Mouse (Mus musculus): ENCODE results near the gene Fcrl6.

Gene Fcrl6

GRCm38 (mm10) chr1:172602326-172602725, at the start of gene Fcrl6:
Fcrl6 (minus strand) TSS chr1:172602551.
- no peak for DNase-seq

GRCm38 (mm10) chr1:172651288-172651987, 49.1 kb upstream of the Fcrl6 start:
- DNase-seq = no peak

DNA sequence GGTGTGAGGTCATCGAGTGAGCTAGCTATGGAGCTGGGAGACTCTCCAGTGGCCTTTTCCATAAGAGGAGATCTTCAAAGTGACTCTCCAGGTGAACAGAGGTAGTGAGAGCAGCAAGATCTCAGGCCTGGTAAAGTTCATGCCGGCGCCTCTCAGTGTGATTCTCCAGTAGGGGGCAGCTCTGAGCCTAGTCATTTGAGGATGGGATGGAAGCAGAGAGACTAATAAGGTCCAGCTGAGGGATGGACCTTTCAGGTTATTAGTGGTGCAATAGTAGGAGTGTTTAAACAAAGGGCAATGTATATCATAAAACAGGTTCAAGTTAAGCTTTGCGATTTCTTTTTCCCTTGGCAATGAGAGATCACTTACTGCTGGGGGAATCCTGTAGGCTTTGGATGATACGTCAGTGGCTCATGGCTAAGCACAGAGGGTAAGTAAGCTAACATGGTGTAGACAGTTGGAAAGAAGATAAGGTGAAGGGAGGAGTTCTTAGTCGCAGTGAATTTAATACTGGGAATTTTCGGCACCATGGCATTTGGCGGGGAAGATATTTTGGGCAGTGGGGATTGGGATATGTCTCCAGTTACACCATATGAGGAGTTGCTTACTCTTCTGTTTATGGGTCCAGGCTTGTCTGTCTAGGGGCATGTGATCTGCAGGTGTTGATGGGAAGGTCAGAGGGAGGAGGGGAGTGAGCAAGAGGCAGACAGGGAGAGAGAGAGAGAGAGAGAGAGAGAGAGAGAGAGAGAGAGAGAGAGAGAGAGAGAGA, 48.4 kb upstream of the Fcrl6 start:
- DNase-seq = peak; percentile 21

DNA sequence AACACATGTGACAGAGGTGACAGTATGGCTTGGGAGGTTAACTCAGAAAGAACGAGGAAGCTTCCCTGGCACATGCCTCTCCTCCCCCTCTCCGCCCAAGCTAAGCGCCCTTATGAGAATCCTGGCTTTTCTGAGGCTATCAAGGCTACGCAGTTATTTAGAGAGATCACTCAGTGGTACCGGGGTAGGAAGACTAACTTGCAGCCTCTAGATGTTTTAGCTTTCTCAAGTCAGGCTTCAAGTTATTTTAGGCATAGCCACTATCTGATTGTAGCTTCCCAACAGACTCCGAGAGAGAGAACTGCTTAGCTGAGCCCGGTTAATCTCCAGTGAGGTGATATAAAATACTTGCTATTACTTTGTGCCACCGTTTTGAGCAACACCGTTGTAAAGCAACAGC, 47.0 kb upstream of the Fcrl6 start:
- DNase-seq = no peak

GRCm38 (mm10) chr1:172647236-172647635, 44.9 kb upstream of the Fcrl6 start:
- no peak for DNase-seq

DNA sequence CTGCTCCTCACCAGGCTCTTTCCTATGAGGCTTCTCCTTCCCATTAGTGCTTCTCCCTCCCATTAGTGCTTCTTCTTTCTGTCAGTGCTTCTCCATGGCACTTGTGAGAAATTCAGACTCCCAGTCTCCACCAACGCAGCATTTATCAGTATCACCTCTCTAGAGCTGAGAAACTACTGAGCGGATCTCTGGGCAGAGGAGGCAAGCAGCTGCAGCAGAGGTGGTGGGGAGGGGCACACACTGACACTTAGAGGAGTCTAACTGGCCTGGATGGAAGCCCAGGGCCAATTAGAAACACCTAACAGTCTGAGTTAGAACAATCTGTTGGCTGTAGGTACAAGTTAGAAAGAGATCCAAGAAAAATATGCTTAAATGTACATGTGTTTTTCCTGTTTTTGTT, 36.4 kb upstream of the Fcrl6 start:
- peak; percentile 35 for DNase-seq

GRCm38 (mm10) chr1:172637801-172638200, 35.5 kb upstream of the Fcrl6 start:
- DNase-seq = no peak

DNA sequence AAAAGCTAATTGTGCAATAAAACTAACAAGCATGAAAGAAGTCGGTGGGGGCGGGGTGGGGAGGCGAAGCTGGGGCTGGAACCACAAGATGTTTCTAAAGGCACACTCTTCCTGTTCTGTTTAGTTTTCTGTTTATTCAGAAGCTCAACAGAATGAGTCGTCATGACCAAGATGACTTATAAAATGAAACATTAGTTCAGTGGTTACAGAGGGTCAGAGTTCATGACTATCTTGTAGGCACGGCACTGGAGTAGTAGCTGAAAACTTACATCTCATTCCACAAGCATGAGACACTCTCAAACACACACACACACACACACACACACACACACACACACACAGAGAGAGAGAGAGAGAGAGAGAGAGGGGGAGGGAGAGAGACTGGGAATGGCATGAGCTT, 33.9 kb upstream of the Fcrl6 start:
- DNase-seq = no peak

DNA sequence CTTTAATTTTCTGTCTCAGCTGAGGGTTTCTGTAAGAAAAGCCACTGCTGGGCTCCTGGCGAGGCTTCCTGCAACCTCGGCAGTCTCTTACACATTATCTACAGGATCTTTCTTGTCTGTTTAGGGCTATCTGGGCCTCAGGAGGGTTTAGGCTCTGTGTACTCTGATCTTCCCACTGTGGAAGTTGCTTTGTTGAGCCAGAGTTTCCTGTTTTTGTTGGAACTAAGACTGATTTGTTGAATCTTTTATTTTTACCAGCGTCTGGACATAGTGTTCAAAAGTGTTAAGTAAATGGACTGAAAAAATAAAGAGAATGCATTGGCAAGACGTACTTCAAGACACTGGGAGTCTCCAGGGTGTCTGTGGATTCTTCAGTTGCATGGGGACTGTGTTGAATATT, 32.9 kb upstream of the Fcrl6 start:
- no peak for DNase-seq

- DNase-seq = no peak
Observed at GRCm38 (mm10) chr1:172634136-172634535, 31.8 kb upstream of the Fcrl6 start.

DNA sequence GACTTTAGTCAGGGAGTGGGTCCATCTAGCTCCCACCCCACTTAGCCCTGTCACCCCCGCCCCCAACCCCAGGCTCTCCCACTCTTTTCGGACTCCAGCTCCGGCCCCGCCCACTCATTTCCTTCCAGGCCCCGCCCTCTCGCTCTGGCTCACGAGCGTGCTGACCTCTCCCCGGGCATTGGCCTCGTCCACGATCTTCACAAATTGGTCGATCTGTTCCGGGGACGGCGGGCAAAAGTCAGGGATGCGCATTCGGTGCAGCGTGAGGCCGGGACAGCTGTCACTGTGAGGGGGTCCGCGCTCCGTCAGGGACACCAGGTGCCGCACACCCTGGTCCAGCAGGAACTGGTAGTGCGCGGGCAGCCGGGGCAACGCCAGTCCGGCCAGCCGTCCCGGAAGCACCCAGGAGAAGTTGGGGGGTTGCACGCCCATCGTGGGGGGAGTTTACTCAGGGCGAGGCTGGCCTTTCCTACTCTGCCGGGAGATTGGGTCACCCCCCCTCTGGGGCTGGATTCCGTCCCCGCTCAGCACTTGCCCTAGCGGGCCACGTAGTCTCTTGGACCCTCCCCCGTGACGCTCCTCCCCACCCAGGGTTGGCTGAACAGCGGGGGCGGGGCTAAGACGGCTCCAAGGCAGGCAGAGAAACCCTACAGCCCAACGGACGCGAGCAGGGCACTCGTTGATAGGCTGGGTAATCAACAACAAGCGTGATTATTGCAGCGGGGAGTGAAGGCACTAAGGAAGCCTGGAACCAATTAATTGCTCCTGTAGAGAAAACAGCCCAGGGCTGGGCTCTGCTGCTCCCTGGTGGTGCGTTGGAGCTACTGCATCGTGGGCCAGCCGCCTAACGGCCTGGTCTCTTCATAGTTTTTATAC, 30.3 kb upstream of the Fcrl6 start, which contains the start of gene Dusp23:
Gene Dusp23, minus strand, starts transcription at position 512 of the 876 bp plus-strand sequence.
- DNase-seq = peak; percentile 98

DNA sequence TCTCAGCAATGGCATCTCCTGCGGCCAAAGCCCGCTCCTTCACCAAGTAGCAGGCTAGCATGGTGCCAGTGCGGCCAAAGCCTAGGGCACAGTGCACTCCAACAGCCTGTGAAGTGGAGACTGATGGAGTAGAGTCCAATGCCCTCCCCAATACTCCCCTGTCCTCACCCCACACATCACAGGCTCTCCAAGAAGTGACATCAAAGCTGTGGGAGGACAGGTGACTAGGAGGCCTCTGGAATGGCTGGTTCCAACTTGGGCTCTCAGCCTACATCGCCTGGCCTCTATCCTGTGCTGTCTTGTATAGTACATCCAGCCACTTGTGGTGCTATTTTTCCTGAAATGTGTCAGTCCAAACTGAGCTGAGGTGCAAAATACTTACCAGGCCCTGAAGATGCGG, 29.4 kb upstream of the Fcrl6 start:
- no peak for DNase-seq

DNA sequence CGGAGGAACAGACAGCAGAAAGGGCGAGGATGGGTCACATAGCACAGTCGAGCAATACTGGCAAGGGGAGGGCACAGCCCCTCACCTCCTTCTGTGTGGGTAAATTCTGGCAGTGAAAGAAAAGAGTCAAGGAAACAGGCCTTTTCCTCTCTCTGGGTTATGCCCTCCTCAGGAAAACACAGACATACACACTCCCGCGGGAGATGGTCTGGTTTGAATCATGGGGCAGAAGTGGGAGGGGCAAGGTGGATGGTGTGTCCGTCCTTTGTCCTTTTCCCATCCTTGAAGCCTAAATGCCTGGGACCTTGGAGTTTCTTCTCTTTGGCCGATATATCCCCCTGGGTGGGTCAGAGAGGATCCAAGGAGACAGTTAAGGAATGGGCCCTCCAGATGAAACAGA, 27.5 kb upstream of the Fcrl6 start:
- no peak for DNase-seq

- no peak for DNase-seq
Observed at GRCm38 (mm10) chr1:172626306-172626705, 24.0 kb upstream of the Fcrl6 start.

DNA sequence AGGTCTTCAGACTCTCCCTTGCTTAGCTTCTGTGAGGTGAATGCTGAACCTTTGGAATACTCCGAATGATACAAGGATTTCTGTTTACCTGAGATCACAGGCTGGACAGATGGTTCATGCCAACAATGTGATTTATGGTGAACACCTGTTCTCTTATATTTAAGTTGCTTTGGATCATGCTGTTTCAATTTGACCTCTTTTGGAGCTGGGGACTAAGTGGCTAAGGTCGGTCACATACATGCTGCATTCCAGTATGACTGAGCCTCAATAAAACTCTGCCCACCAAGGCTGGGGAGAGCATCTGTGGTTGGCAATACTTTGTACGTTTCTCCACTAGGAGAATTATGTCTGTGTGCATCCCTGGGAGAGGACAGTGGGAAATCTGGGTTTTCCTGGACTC, 21.7 kb upstream of the Fcrl6 start:
- no peak for DNase-seq

GRCm38 (mm10) chr1:172623599-172623998, 21.2 kb upstream of the Fcrl6 start:
- DNase-seq = no peak

GRCm38 (mm10) chr1:172619235-172619634, 16.9 kb upstream of the Fcrl6 start:
- peak; percentile 81 for DNase-seq

- DNase-seq = no peak
Observed at GRCm38 (mm10) chr1:172618141-172618540, 15.8 kb upstream of the Fcrl6 start.

GRCm38 (mm10) chr1:172617365-172618076, 15.2 kb upstream of the Fcrl6 start:
- no peak for DNase-seq

DNA sequence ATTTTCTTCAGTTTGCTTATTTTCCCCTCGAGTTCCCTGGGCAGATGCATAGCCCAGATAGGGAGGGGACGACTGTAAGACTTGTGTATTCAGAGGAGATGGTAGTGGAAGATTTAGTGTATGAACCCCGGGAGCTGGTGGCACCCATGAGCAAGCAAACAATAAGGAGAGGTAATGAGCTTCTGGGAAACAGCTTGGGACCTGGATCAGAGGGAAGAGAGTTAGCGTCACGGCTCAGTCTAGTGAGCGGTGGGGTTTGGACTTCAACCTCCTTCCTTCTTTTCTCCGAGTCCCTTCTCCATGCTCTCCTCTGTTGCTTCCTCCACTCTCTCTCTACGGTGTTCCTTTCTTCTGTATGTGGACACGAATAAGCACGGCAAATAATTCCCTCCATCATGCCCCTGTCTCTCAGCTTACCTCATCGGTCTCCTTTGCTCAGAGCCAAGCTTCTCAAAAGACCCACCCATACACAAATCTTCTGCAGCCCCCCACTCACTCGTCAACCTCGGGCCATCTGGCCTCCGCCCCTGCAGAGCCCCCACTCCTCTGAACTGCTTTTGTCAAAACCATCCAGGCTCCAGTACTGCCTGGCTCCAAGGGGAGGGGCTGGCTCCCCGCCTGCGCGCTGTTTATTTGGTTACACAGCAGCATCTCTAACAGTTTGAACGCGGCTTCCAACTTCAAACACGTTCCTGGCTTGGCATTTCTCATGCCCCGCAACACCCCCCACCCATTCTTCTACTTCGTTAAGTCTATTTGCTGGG, 14.4 kb upstream of the Fcrl6 start:
- no peak for DNase-seq

GRCm38 (mm10) chr1:172615412-172615811, 13.1 kb upstream of the Fcrl6 start:
- no peak for DNase-seq

DNA sequence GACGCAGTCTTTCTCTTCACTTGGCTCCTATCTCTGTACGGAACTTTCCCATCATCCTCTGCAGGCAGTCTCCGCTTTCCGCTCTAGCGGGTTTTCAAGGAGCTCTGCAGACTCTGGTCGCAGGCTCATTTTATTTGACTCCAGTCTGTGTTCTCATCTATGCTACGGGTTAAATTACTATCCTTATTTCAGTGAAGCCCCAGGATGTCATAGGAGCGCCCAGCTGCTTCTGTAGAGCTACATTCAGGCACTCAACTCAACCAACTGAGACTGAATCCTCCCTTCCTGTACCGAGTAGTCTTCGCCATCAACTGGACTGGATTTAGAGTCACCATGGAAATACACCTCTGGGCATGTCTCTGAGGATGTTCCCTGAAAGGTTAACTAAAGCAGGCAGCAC, 12.3 kb upstream of the Fcrl6 start:
- no peak for DNase-seq

Data from kidney, postnatal 14 days (tissue).